ENCODE assay signal across 13 mouse cellular contexts in the genomic region with DNA sequence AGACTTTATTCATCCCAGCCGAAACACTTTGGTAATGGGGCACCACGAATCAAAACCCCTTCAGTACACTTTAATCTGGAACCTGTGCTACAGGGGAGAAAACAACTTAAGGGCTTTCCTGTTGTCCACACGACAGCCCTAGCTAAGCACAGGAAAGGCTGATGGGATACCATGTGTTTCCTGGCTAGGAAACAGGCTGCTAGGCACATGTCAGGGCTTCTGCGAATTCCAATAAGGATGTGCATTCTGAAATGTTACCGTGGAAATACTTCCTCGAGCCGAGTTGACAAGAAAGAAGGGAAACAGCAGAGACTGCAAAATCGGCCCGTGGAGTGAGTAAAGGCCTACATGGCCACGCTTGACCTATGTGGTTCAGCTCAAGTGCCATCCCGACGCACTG. TPM values are rescaled to one million over a fixed set of nuclear protein-coding genes. Genes with fewer than 3 reads are reported as not detected.
DNase-seq lines count a peak whose midpoint lies in the region; ATAC-seq and TF ChIP-seq lines count a peak whose summit lies in the region.
"Had no signal": no experiment of that assay in that cellular context is flagged by ENCODE, and none has a peak within 500 bp of the region (broad histone marks: within the 10 kb centered on the region; RNA-seq: fewer than 3 reads in every experiment).

No protein-coding gene starts in this region.

- no peak for DNase-seq in embryonic facial prominence, embryonic 10.5 days (ENCODE audit: low spot score)
- DNase-seq in liver, adult 2 months (ENCODE audit: extremely low read depth, low read depth, low spot score): no peak
- DNase-seq in liver, embryonic 11.5 days (ENCODE audit: low spot score): no peak
- peak; percentile 39 to 66 for DNase-seq in kidney, postnatal 36 days
- no peak for DNase-seq in cerebellum, adult 11-12 months
- DNase-seq: gastrocnemius, postnatal 10 days had no signal

- 86% methylated on average over 12 of the region's 12 CpGs for WGBS in embryonic facial prominence, embryonic 12.5 days
- WGBS in embryonic facial prominence, embryonic 10.5 days: 88% methylated on average over 12 of the region's 12 CpGs
- 82% methylated on average over 12 of the region's 12 CpGs for WGBS in liver, adult 2 months
- WGBS in liver, embryonic 11.5 days: 81% methylated on average over 12 of the region's 12 CpGs
- 81% methylated on average over 12 of the region's 12 CpGs for WGBS in heart, embryonic 15.5 days

- no peaks in the 10 kb centered on the region for H3K4me1 ChIP-seq in embryonic facial prominence, embryonic 12.5 days
- H3K4me1 ChIP-seq in embryonic facial prominence, embryonic 10.5 days: no peaks in the 10 kb centered on the region
- H3K4me1 ChIP-seq in liver, adult 2 months (ENCODE audit: control insufficient read depth, insufficient read depth, low read length): peaks cover 2% of the 10 kb centered on the region; the same call in 1 of the 2 replicates
- H3K4me1 ChIP-seq in liver, embryonic 11.5 days (replicated peaks; ENCODE audit: control insufficient read depth, insufficient read depth, low read length): no peaks in the 10 kb centered on the region
- H3K4me1 ChIP-seq in heart, embryonic 15.5 days (replicated peaks): peaks cover 12% of the 10 kb centered on the region
- H3K4me1 ChIP-seq: forebrain, embryonic 12.5 days; midbrain, embryonic 10.5 days; neural tube, embryonic 13.5 days had no signal

- H3K27me3 ChIP-seq in embryonic facial prominence, embryonic 12.5 days: no peaks in the 10 kb centered on the region
- no peaks in the 10 kb centered on the region for H3K27me3 ChIP-seq in embryonic facial prominence, embryonic 10.5 days (replicated peaks; ENCODE audit: low read depth, poor library complexity, severe bottlenecking)
- H3K27me3 ChIP-seq in liver, adult 2 months (ENCODE audit: control insufficient read depth, insufficient read depth, low read length): no peaks in the 10 kb centered on the region
- no peaks in the 10 kb centered on the region for H3K27me3 ChIP-seq in liver, embryonic 11.5 days (replicated peaks; ENCODE audit: control insufficient read depth, insufficient read depth, low read length)
- no peaks in the 10 kb centered on the region for H3K27me3 ChIP-seq in heart, embryonic 15.5 days
- H3K27me3 ChIP-seq: forebrain, embryonic 12.5 days; neural tube, embryonic 13.5 days had no signal

- no peak overlapping the region for H3K9ac ChIP-seq in embryonic facial prominence, embryonic 12.5 days
- H3K9ac ChIP-seq in liver, adult 2 months (ENCODE audit: low read depth, low read length): no peak overlapping the region
- H3K9ac ChIP-seq in liver, embryonic 11.5 days (ENCODE audit: low read depth, low read length): no peak overlapping the region
- no peak overlapping the region for H3K9ac ChIP-seq in heart, embryonic 15.5 days
- H3K9ac ChIP-seq: forebrain, embryonic 12.5 days; neural tube, embryonic 13.5 days had no signal

- no peak overlapping the region for H3K4me3 ChIP-seq in embryonic facial prominence, embryonic 12.5 days
- no peak overlapping the region for H3K4me3 ChIP-seq in embryonic facial prominence, embryonic 10.5 days
- H3K4me3 ChIP-seq in liver, adult 2 months (ENCODE audit: insufficient read depth, low read depth, low read length): no peak overlapping the region
- no peak overlapping the region for H3K4me3 ChIP-seq in liver, embryonic 11.5 days (ENCODE audit: low read depth, low read length)
- H3K4me3 ChIP-seq in heart, embryonic 15.5 days: no peak overlapping the region
- H3K4me3 ChIP-seq: forebrain, embryonic 12.5 days; midbrain, embryonic 10.5 days; neural tube, embryonic 13.5 days had no signal

- no peak for ATAC-seq in embryonic facial prominence, embryonic 12.5 days (ENCODE audit: insufficient number of reproducible peaks, insufficient read depth, low FRiP score, low TSS enrichment)
- no peak for ATAC-seq in liver, embryonic 11.5 days (replicated peaks; ENCODE audit: low FRiP score)
- ATAC-seq in heart, embryonic 15.5 days (replicated peaks; ENCODE audit: insufficient number of reproducible peaks, insufficient read depth, low FRiP score, low read depth): no peak
- ATAC-seq in cerebellum, adult (ENCODE audit: insufficient number of reproducible peaks, low FRiP score, low TSS enrichment): no peak
- ATAC-seq: activated CD4-positive, CD25-positive, alpha-beta regulatory T cell, adult 4 months had no signal

- H3K9me3 ChIP-seq in embryonic facial prominence, embryonic 12.5 days: no peaks in the 10 kb centered on the region
- H3K9me3 ChIP-seq in embryonic facial prominence, embryonic 10.5 days: no peaks in the 10 kb centered on the region
- H3K9me3 ChIP-seq in liver, embryonic 11.5 days (ENCODE audit: control insufficient read depth, low read length): no peaks in the 10 kb centered on the region
- H3K9me3 ChIP-seq in heart, embryonic 15.5 days (replicated peaks): no peaks in the 10 kb centered on the region
- H3K9me3 ChIP-seq: forebrain, embryonic 12.5 days; midbrain, embryonic 10.5 days; neural tube, embryonic 13.5 days had no signal

- peaks cover 48% of the 10 kb centered on the region for H3K36me3 ChIP-seq in embryonic facial prominence, embryonic 12.5 days
- H3K36me3 ChIP-seq in embryonic facial prominence, embryonic 10.5 days (replicated peaks): peaks cover 82% of the 10 kb centered on the region
- H3K36me3 ChIP-seq in liver, adult 2 months (ENCODE audit: control insufficient read depth, insufficient read depth, low read length): peaks cover 5% of the 10 kb centered on the region; the same call in 1 of the 2 replicates
- peaks cover 12% of the 10 kb centered on the region; the same call in 1 of the 2 replicates for H3K36me3 ChIP-seq in liver, embryonic 11.5 days (ENCODE audit: control insufficient read depth, insufficient read depth, low read length)
- peaks cover 22% of the 10 kb centered on the region for H3K36me3 ChIP-seq in heart, embryonic 15.5 days

- no peaks in the 10 kb centered on the region; the same call in 1 of the 2 replicates for H3K79me2 ChIP-seq in liver, adult 2 months (ENCODE audit: control insufficient read depth, insufficient read depth, low read length)

- H3K27ac ChIP-seq in embryonic facial prominence, embryonic 12.5 days: 0 out of 2 replicates have a peak overlapping the region, but pooled peaks have one; percentile 41
- no peak overlapping the region for H3K27ac ChIP-seq in embryonic facial prominence, embryonic 10.5 days (replicated peaks)
- peak overlapping the region; percentile 80 for H3K27ac ChIP-seq in liver, adult 2 months (replicated peaks; ENCODE audit: insufficient read depth, low read depth, low read length)
- no peak overlapping the region for H3K27ac ChIP-seq in liver, embryonic 11.5 days (ENCODE audit: low read depth, low read length)
- peak overlapping the region; percentile 61 for H3K27ac ChIP-seq in heart, embryonic 15.5 days
- H3K27ac ChIP-seq: forebrain, embryonic 12.5 days; midbrain, embryonic 10.5 days; neural tube, embryonic 13.5 days had no signal

- no peak for TF ChIP-seq POLR2A in liver, adult 2 months (IDR thresholded peaks at IDR 0.05; ENCODE audit: extremely low read depth, insufficient read depth, low read length)

- no peak for TF ChIP-seq CTCF in liver, adult 2 months (IDR thresholded peaks at IDR 0.05; ENCODE audit: low read depth, low read length)

- H3K4me2 ChIP-seq in embryonic facial prominence, embryonic 12.5 days (replicated peaks): no peak overlapping the region
- no peak overlapping the region for H3K4me2 ChIP-seq in liver, embryonic 11.5 days
- H3K4me2 ChIP-seq in heart, embryonic 15.5 days: no peak overlapping the region
- H3K4me2 ChIP-seq: forebrain, embryonic 12.5 days; neural tube, embryonic 13.5 days had no signal

RNA-seq across cellular contexts. Expression of a gene that starts 34.1 kb away (rescaled TPM):
- 235 and 250 TPM in 2 replicates for polyA plus RNA-seq in embryonic facial prominence, embryonic 12.5 days (2016; fragmentation: Nextera tagmentation; extraction: Ambion mirVana)
- polyA plus RNA-seq in embryonic facial prominence, embryonic 10.5 days (2016; fragmentation: Nextera tagmentation; extraction: Ambion mirVana): 225 and 237 TPM in 2 replicates
- 27.6 and 40.7 TPM in 2 replicates for total RNA-seq in liver, adult 2 months (2014; rRNA removed)
- 3.8 and 4.6 TPM in 2 replicates for polyA plus RNA-seq in liver, adult 2 months (2012; rRNA removed)
- polyA plus RNA-seq in liver, embryonic 11.5 days (2014; fragmentation: Nextera tagmentation; extraction: Ambion mirVana): 218 and 234 TPM in 2 replicates
- 117 and 122 TPM in 2 replicates for polyA plus RNA-seq in heart, embryonic 15.5 days (2015; fragmentation: Nextera tagmentation; extraction: Ambion mirVana)

RNA-seq across cellular contexts. Expression of a gene that starts 56.5 kb away (rescaled TPM):
- polyA plus RNA-seq in embryonic facial prominence, embryonic 12.5 days (2016; fragmentation: Nextera tagmentation; extraction: Ambion mirVana): 8.8 and 8.9 TPM in 2 replicates
- 10.5 and 11.0 TPM in 2 replicates for polyA plus RNA-seq in embryonic facial prominence, embryonic 10.5 days (2016; fragmentation: Nextera tagmentation; extraction: Ambion mirVana)
- total RNA-seq in liver, adult 2 months (2014; rRNA removed): 5.0 and 7.9 TPM in 2 replicates
- polyA plus RNA-seq in liver, adult 2 months (2012; rRNA removed): 3.3 and 3.8 TPM in 2 replicates
- 8.0 and 8.4 TPM in 2 replicates for polyA plus RNA-seq in liver, embryonic 11.5 days (2014; fragmentation: Nextera tagmentation; extraction: Ambion mirVana)
- polyA plus RNA-seq in heart, embryonic 15.5 days (2015; fragmentation: Nextera tagmentation; extraction: Ambion mirVana): 3.8 and 4.4 TPM in 2 replicates

Comparison
In these comparisons a context has a peak if more than half of its experiments do, and no peak if none do; other contexts are left out.
1. H3K27ac ChIP-seq: peak in embryonic facial prominence, embryonic 12.5 days (single experiment), liver, adult 2 months (single experiment) and heart, embryonic 15.5 days (single experiment); none in embryonic facial prominence, embryonic 10.5 days (single experiment) and liver, embryonic 11.5 days (single experiment).
2. RNA of a gene that starts 34.1 kb away (polyA plus RNA-seq): 235 to 250 TPM in embryonic facial prominence, embryonic 12.5 days, 225 to 237 TPM in embryonic facial prominence, embryonic 10.5 days, 218 to 234 TPM in liver, embryonic 11.5 days and 117 to 122 TPM in heart, embryonic 15.5 days; 3.8 to 4.6 TPM in liver, adult 2 months; every median in the first group is over 10 times any median in the second.
3. DNase-seq: peak in kidney, postnatal 36 days (2 of 2); none in embryonic facial prominence, embryonic 10.5 days (single experiment), liver, adult 2 months (single experiment), liver, embryonic 11.5 days (single experiment) and cerebellum, adult 11-12 months (single experiment).